Mouse (Mus musculus) cortical plate, adult 2 months (tissue): Measurements from ENCODE around the gene Paqr5.

Experiments
- CTCF ChIP-seq: fragments of 200-500 bp; IDR thresholded peaks from 2 replicates; pipeline ENCODE4 v1.5.1; 2011; ENCODE audit warnings: mild to moderate bottlenecking, control low read depth, low read length; ENCODE audit not compliant: insufficient read depth; ENCODE audit errors: extremely low read depth
- POLR2A ChIP-seq: fragments of 200-500 bp; IDR thresholded peaks from 2 replicates; pipeline ENCODE4 v1.6.1; 2011; ENCODE audit warnings: mild to moderate bottlenecking, low read length, control low read depth; ENCODE audit not compliant: insufficient read depth; ENCODE audit errors: extremely low read depth

GRCm38 (mm10) chr9:61919464-61919863, 107.2 kb downstream of the Paqr5 start:
- no peak for TF ChIP-seq CTCF
- no peak for TF ChIP-seq POLR2A
